Mouse (Mus musculus) intestine, embryonic 14.5 days (tissue): ENCODE measurements around the gene Marveld2. TPM values are rescaled to one million over a fixed set of nuclear protein-coding genes. Genes with fewer than 3 reads are reported as not detected.

Experiments used
- ATAC-seq: fragments of 200-750 bp; cut with Nextera tagmentation; replicated peaks from 2 replicates; pipeline ENCODE4 v1.8.0; 2017; ENCODE audit warnings: low read depth, moderate number of reproducible peaks, moderate TSS enrichment, moderate library complexity; ENCODE audit not compliant: low FRiP score, low TSS enrichment
- DNase-seq: peaks from one replicate; pipeline ENCODE4 v3.0.0-alpha.2; 2018; ENCODE audit warnings: low spot score
- H3K27ac ChIP-seq: fragments of 300-500 bp; sonication (generic); 2 replicates; pipeline ENCODE4 v1.5.1; 2014; ENCODE audit warnings: low read depth, mild to moderate bottlenecking, control low read depth
- H3K27me3 ChIP-seq: fragments of 300-500 bp; sonication (generic); replicated peaks from 2 replicates; pipeline ENCODE4 v1.6.1; 2014; ENCODE audit warnings: low read length, control low read depth; ENCODE audit not compliant: control insufficient read depth, insufficient read depth
- H3K36me3 ChIP-seq: fragments of 300-500 bp; sonication (generic); 2 replicates; pipeline ENCODE4 v1.6.1; 2014; ENCODE audit warnings: low read length, control low read depth; ENCODE audit not compliant: control insufficient read depth, insufficient read depth
- H3K4me1 ChIP-seq: fragments of 300-500 bp; sonication (generic); replicated peaks from 2 replicates; pipeline ENCODE4 v1.6.1; 2014; ENCODE audit warnings: low read length, control low read depth, mixed read lengths; ENCODE audit not compliant: control insufficient read depth, insufficient read depth
- H3K4me2 ChIP-seq: fragments of 300-500 bp; sonication (generic); 2 replicates; pipeline ENCODE4 v1.6.1; 2014; ENCODE audit warnings: low read length
- H3K4me3 ChIP-seq: fragments of 300-500 bp; sonication (generic); 2 replicates; pipeline ENCODE4 v1.5.1; 2014; ENCODE audit warnings: low read depth, low read length, control low read depth, mixed read lengths
- H3K9ac ChIP-seq: fragments of 300-500 bp; sonication (generic); 2 replicates; pipeline ENCODE4 v1.6.1; 2014; ENCODE audit warnings: mild to moderate bottlenecking, low read length
- H3K9me3 ChIP-seq: fragments of 300-500 bp; sonication (generic); 2 replicates; pipeline ENCODE4 v1.6.1; 2016; ENCODE audit warnings: low read length, control low read depth; ENCODE audit not compliant: control insufficient read depth
- WGBS: fragments of 180-500 bp; shearing (Covaris S2); extraction: QIAGEN DNeasy Blood & Tissue Kit; methylation state at CpG from one replicate; pipeline ENCODE4 v1.1.7; 2014; 5-methylcytosine and 5-hydroxymethylcytosine counted together
- polyA plus RNA-seq: library from polyadenylated mRNA; unstranded; fragments of >200 nt; fragmentation: Nextera tagmentation; extraction: Ambion mirVana; gene quantifications from 2 replicates; pipeline ENCODE4 v1.2.1, GENCODE M21; 2014

Gene Marveld2
- polyA plus RNA-seq, 1 experiment from 2014 or later: 24.0 TPM

DNA sequence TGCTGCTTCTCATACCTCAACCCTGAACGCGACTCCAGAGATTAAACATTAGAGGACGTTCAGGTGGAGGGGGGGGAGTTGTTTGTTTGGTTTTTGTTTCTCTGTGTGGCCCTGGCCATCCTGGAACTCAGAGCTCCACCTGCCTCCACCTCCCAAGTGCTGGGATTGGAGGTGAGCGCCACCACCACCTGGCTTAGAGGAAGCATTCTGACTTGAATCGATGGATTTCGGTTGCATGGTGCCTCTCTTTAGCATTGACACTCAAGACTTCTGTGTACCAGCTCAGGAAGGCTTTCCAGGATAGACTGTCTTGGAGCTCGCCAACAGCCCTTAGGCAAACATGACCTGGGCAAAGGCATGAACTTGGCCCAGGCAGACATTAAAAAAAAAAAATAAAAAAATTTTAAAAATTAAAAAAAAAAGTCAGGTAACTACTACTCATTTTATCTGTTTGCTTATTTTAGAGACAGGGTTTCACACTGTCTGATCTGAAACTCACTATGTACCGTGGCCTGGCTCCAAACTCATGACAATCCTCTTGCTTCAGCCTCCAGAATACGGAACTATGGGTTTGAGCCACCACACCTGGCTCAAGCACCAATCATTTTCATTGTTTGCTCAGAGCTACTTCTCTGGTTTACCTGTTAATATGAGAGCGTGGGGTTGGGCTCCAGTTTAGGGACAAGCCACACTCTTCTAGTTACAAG lies 13.6 kb downstream of the Marveld2 start:
- ATAC-seq: no peak
- Histone ChIP-seq H3K4me2 (no peak overlapping the region), H3K9ac (no peak overlapping the region), H3K4me3 (no peak overlapping the region), H3K36me3 (no peaks in the 10 kb centered on the region), H3K9me3 (no peaks in the 10 kb centered on the region), H3K4me1 (no peaks in the 10 kb centered on the region), H3K27me3 (no peaks in the 10 kb centered on the region), H3K27ac (no peak overlapping the region)
- DNase-seq: no peak
- 86% methylated on average over 10 of the region's 10 CpGs for WGBS

DNA sequence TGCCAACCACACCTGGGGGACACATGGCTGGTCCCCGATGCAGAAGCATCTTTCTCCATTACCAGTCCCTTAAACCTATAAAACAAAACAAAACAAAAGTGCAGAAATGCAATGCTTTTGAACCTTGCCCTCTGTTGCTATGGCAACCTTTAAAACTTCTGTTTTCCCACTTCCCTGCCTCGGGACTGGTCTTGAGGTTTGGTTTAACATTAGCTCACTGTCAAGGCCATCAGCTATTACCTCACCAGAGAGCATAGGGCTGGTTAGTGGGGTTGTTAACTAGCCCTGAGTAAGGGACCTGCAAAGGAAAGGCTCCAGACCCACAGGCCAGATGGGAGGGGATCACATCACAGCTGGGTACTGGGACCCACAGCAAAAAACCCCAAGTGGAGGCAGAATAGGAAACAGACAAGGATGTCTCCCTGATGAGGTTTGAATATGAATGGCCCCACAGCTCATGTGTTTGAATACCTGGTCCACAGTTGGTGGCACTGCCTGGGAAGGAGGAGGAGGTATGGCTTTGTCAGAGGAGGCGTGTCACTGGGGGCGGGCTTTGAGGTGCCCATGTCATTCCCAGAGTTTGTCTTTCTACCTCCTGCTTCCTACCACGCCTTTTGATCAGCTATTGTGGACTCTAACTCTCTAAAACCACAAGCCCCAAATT lies 14.4 kb downstream of the Marveld2 start:
- Histone ChIP-seq H3K4me2 (no peak overlapping the region), H3K9ac (no peak overlapping the region), H3K27me3 (no peaks in the 10 kb centered on the region), H3K4me1 (no peaks in the 10 kb centered on the region), H3K4me3 (no peak overlapping the region), H3K36me3 (no peaks in the 10 kb centered on the region), H3K27ac (no peak overlapping the region), H3K9me3 (no peaks in the 10 kb centered on the region)
- 64% methylated on average over 5 of the region's 5 CpGs for WGBS
- ATAC-seq (peak; percentile 84), DNase-seq (no peak)

GRCm38 (mm10) chr13:100601034-100601433 lies 15.7 kb downstream of the Marveld2 start:
- no peak overlapping the region for H3K9ac ChIP-seq
- no peak overlapping the region for H3K4me3 ChIP-seq
- H3K27me3 ChIP-seq: no peaks in the 10 kb centered on the region
- H3K4me2 ChIP-seq: no peak overlapping the region
- H3K27ac ChIP-seq: no peak overlapping the region
- no peak for DNase-seq
- 61% methylated on average over 8 of the region's 8 CpGs for WGBS
- no peaks in the 10 kb centered on the region for H3K4me1 ChIP-seq
- ATAC-seq: no peak
- H3K9me3 ChIP-seq: no peaks in the 10 kb centered on the region
- H3K36me3 ChIP-seq: no peaks in the 10 kb centered on the region

- no peak overlapping the region for H3K27ac ChIP-seq
- ATAC-seq (no peak), DNase-seq (no peak)
- H3K4me1 ChIP-seq: no peaks in the 10 kb centered on the region
- no peak overlapping the region for H3K4me2 ChIP-seq
- H3K9me3 ChIP-seq: no peaks in the 10 kb centered on the region
- no peak overlapping the region for H3K9ac ChIP-seq
- H3K4me3 ChIP-seq: no peak overlapping the region
- H3K36me3 ChIP-seq: no peaks in the 10 kb centered on the region
- H3K27me3 ChIP-seq: no peaks in the 10 kb centered on the region
- 82% methylated on average over 12 of the region's 12 CpGs for WGBS
These were observed 16.5 kb downstream of the Marveld2 start for GRCm38 (mm10) chr13:100600317-100600716.

- no peaks in the 10 kb centered on the region for H3K27me3 ChIP-seq
- DNase-seq: no peak
- WGBS: 75% methylated on average over 9 of the region's 9 CpGs
- no peak overlapping the region for H3K4me3 ChIP-seq
- H3K4me1 ChIP-seq: no peaks in the 10 kb centered on the region
- no peak for ATAC-seq
- no peak overlapping the region for H3K4me2 ChIP-seq
- H3K36me3 ChIP-seq: no peaks in the 10 kb centered on the region
- H3K9me3 ChIP-seq: no peaks in the 10 kb centered on the region
- H3K27ac ChIP-seq: no peak overlapping the region
- no peak overlapping the region for H3K9ac ChIP-seq
These were observed 19.5 kb downstream of the Marveld2 start for GRCm38 (mm10) chr13:100597284-100597683.

DNA sequence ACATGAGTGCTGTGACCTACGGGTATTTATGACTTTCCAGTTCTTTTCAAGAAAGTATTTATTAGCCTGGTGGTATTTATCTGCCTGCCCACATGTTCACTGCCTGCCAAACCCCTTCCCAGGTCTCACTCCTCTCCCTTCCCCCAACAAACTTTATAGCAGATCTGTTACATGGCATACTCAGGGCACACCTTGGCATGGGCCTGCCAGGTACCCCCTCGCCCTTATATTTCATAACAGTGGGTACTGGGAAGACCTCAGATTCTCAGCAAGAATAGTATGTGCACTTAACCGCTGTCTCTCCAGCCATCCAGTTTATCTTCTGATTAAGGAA lies 21.3 kb downstream of the Marveld2 start:
- H3K4me3 ChIP-seq: no peak overlapping the region
- H3K4me2 ChIP-seq: no peak overlapping the region
- ATAC-seq: no peak
- no peak for DNase-seq
- no peaks in the 10 kb centered on the region for H3K27me3 ChIP-seq
- no peaks in the 10 kb centered on the region for H3K9me3 ChIP-seq
- 78% methylated on average over 3 of the region's 3 CpGs for WGBS
- H3K36me3 ChIP-seq: no peaks in the 10 kb centered on the region
- no peaks in the 10 kb centered on the region for H3K4me1 ChIP-seq
- H3K9ac ChIP-seq: no peak overlapping the region
- no peak overlapping the region for H3K27ac ChIP-seq

- DNase-seq (no peak), ATAC-seq (no peak)
- Histone ChIP-seq H3K4me1 (no peaks in the 10 kb centered on the region), H3K4me2 (no peak overlapping the region), H3K4me3 (no peak overlapping the region), H3K9me3 (no peaks in the 10 kb centered on the region), H3K9ac (no peak overlapping the region), H3K27ac (no peak overlapping the region), H3K36me3 (no peaks in the 10 kb centered on the region), H3K27me3 (no peaks in the 10 kb centered on the region)
- 67% methylated on average over 5 of the region's 5 CpGs for WGBS
These were observed 21.8 kb downstream of the Marveld2 start for GRCm38 (mm10) chr13:100594838-100595551.

DNA sequence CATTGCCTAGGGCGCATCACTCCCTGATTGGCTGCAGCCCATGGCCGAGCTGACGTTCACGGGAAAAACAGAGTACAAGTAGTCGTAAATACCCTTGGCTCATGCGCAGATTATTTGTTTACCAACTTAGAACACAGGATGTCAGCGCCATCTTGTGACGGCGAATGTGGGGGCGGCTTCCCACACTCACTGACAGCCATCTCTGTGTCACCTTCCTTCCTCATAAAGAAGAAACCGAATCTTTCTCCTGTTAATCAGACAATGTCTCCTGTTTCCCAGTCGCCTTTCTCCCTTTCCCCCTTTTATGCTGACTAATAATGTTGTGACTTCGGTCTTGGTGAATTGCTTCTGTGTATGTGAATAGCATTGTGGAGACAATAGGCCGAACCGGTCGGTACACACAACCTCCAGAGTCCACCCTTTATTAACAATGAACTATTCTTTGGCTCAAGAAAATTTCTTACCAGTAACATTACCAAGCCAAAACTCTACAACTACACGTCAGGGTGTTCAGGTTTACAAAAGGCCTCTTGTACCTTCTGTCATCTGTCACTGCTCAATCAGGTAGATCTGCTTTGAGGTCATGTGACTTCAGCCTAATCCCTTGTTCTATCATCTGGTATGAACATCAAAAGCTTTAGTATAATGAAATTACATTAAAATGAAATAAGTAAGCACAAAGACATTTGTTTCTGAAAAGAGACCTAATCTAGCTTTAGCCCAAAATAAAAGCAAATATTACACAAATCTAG lies 22.6 kb downstream of the Marveld2 start:
- H3K27ac ChIP-seq: no peak overlapping the region
- 0 out of 2 replicates have a peak overlapping the region, but pooled peaks have one; percentile 17 for H3K4me3 ChIP-seq
- DNase-seq (no peak), ATAC-seq (peak; percentile 43; the same call in 1 of the 2 replicates)
- no peaks in the 10 kb centered on the region for H3K4me1 ChIP-seq
- no peaks in the 10 kb centered on the region for H3K36me3 ChIP-seq
- H3K9ac ChIP-seq: no peak overlapping the region
- H3K4me2 ChIP-seq: 0 out of 2 replicates have a peak overlapping the region, but pooled peaks have one; percentile 18
- H3K9me3 ChIP-seq: no peaks in the 10 kb centered on the region
- 57% methylated on average over 11 of the region's 17 CpGs for WGBS
- no peaks in the 10 kb centered on the region for H3K27me3 ChIP-seq
